Mouse (Mus musculus): ENCODE results near the gene Rbbp8nl.

GRCm38 (mm10) chr2:180277773-180278320, 11.8 kb downstream of the Rbbp8nl start:
- TF ChIP-seq TAL1 (IDR thresholded peaks at IDR 0.05; ENCODE audit: low read length) (no peak), MEF2A (IDR thresholded peaks at IDR 0.05; ENCODE audit: extremely low read depth, insufficient replicate concordance, low read depth, low read length, poor library complexity, severe bottlenecking) (no peak), NELFE (IDR thresholded peaks at IDR 0.05; ENCODE audit: low read depth, low read length) (no peak)
